Mouse (Mus musculus) neural tube, embryonic 14.5 days (tissue): Measurements from ENCODE around the gene Ptpn5. TPM values are rescaled to one million over a fixed set of nuclear protein-coding genes. Genes with fewer than 3 reads are reported as not detected.
A peak's percentile ranks its signal among the peaks of the same experiment; 100 is the strongest.

Experiments
- ATAC-seq: fragments of 200-750 bp; cut with Nextera tagmentation; 2 replicates; pipeline ENCODE4 v1.8.0; 2017; ENCODE audit warnings: low read depth, mild to moderate bottlenecking, moderate TSS enrichment, moderate library complexity
- H3K27ac ChIP-seq: fragments of 300-500 bp; sonication (generic); 2 replicates; pipeline ENCODE4 v1.5.1; 2014; ENCODE audit warnings: low read depth, mild to moderate bottlenecking, control low read depth, low read length, moderate library complexity, mixed read lengths
- H3K27me3 ChIP-seq: fragments of 300-500 bp; sonication (generic); 2 replicates; pipeline ENCODE4 v1.6.1; 2014; ENCODE audit warnings: low read length; ENCODE audit not compliant: control insufficient read depth, insufficient read depth
- H3K36me3 ChIP-seq: fragments of 300-500 bp; sonication (generic); 2 replicates; pipeline ENCODE4 v1.6.1; 2014; ENCODE audit warnings: low read length, mixed read lengths; ENCODE audit not compliant: control insufficient read depth, insufficient read depth
- H3K4me1 ChIP-seq: fragments of 300-500 bp; sonication (generic); 2 replicates; pipeline ENCODE4 v1.6.1; 2014; ENCODE audit warnings: low read length; ENCODE audit not compliant: control insufficient read depth, insufficient read depth
- H3K4me2 ChIP-seq: fragments of 300-500 bp; sonication (generic); 2 replicates; pipeline ENCODE4 v1.6.1; 2014; ENCODE audit warnings: mild to moderate bottlenecking, low read depth, low read length, control low read depth
- H3K4me3 ChIP-seq: fragments of 300-500 bp; sonication (generic); 2 replicates; pipeline ENCODE4 v1.5.1; 2014; ENCODE audit warnings: low read depth, low read length, control low read depth, mixed read lengths
- H3K9ac ChIP-seq: fragments of 300-500 bp; sonication (generic); replicated peaks from 2 replicates; pipeline ENCODE4 v1.6.1; 2014; ENCODE audit warnings: low read depth, mild to moderate bottlenecking, control low read depth, low read length, mixed read lengths
- H3K9me3 ChIP-seq: fragments of 300-500 bp; sonication (generic); 2 replicates; pipeline ENCODE4 v1.6.1; 2016; ENCODE audit warnings: low read length; ENCODE audit not compliant: control insufficient read depth
- WGBS: fragments of 180-500 bp; shearing (Covaris S2); extraction: QIAGEN DNeasy Blood & Tissue Kit; methylation state at CpG from one replicate; pipeline ENCODE4 v1.1.7; 2014; 5-methylcytosine and 5-hydroxymethylcytosine counted together
- polyA plus RNA-seq: library from polyadenylated mRNA; unstranded; fragments of >200 nt; fragmentation: Nextera tagmentation; extraction: Ambion mirVana; gene quantifications from 2 replicates; pipeline ENCODE4 v1.2.1, GENCODE M21; 2014

Gene Ptpn5
- polyA plus RNA-seq, 1 experiment from 2014 or later: 182 TPM

DNA sequence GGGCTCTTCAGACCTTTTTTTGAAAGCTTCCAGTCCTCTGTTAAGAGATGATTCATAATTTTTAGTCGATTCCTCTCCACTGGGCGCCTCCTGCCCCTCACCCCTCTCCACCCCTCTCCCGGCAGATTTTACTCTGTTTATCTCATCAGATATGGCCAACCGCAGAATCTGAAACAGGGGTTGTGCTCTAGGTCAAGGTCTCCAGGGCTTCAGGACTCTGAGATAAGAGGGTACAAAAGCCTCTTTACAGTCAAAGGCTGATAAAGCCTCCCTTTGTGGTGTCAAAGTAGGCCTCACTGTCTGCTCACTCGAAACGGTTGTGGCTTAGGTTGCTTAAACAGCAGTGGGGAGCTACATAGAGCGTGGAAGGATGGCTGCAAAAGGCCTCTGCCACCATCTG lies 74.1 kb downstream of the Ptpn5 start:
- ATAC-seq: no peak
- no peaks in the 10 kb centered on the region for H3K4me1 ChIP-seq
- no peak overlapping the region for H3K4me2 ChIP-seq
- no peak overlapping the region for H3K9ac ChIP-seq
- H3K9me3 ChIP-seq: no peaks in the 10 kb centered on the region
- H3K27me3 ChIP-seq: no peaks in the 10 kb centered on the region
- 90% methylated on average over 7 of the region's 7 CpGs for WGBS
- no peak overlapping the region for H3K27ac ChIP-seq
- no peaks in the 10 kb centered on the region for H3K36me3 ChIP-seq
- no peak overlapping the region for H3K4me3 ChIP-seq

DNA sequence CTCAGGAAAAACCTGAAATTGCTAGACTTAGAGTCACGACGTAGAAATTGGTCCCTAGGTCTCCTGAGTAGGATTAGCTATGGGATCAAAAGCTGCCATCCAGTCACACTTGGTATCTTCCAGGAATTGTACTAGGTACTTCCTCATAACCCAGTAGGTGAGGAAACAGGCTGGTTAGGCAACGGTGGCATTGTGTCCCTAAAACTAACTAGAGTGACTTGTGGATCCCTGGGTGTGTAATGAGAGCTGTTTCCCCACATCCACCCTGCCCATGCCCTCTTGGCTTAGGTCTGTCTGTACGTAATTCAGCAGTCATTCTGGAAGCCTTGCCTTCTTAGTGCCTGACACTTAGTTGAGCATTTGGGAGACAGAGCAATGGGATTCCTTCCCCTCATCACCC lies 77.2 kb downstream of the Ptpn5 start:
- Histone ChIP-seq H3K4me1 (peaks cover 15% of the 10 kb centered on the region), H3K27ac (no peak overlapping the region), H3K4me2 (no peak overlapping the region), H3K9me3 (no peaks in the 10 kb centered on the region), H3K27me3 (no peaks in the 10 kb centered on the region), H3K9ac (no peak overlapping the region), H3K4me3 (no peak overlapping the region), H3K36me3 (no peaks in the 10 kb centered on the region; the same call in 1 of the 2 replicates)
- ATAC-seq: no peak
- WGBS: 92% methylated on average over 4 of the region's 4 CpGs

DNA sequence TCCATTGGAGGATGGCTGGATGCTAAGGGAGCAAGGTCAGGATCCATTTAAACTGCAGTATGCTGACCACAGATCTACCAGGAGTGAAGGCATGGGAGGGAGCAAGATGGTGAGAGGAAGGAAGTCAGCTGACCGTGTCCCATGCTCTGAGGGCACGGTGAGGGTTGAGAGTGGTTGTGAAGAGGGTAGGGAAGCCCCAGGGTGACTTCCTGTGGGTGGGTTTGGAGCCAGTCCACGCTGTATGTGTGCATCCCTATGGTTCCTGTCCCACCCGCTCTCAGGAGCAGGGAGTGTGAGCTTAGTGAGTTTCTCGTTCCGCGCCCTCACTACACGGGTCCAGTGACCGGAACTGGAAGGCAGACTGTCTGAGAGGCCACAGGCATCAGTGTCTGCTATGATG lies 77.7 kb downstream of the Ptpn5 start:
- Histone ChIP-seq H3K4me1 (peaks cover 17% of the 10 kb centered on the region), H3K9me3 (no peaks in the 10 kb centered on the region), H3K27ac (no peak overlapping the region), H3K4me3 (no peak overlapping the region), H3K27me3 (no peaks in the 10 kb centered on the region), H3K9ac (no peak overlapping the region), H3K4me2 (no peak overlapping the region), H3K36me3 (no peaks in the 10 kb centered on the region; the same call in 1 of the 2 replicates)
- 87% methylated on average over 9 of the region's 9 CpGs for WGBS
- ATAC-seq: no peak

DNA sequence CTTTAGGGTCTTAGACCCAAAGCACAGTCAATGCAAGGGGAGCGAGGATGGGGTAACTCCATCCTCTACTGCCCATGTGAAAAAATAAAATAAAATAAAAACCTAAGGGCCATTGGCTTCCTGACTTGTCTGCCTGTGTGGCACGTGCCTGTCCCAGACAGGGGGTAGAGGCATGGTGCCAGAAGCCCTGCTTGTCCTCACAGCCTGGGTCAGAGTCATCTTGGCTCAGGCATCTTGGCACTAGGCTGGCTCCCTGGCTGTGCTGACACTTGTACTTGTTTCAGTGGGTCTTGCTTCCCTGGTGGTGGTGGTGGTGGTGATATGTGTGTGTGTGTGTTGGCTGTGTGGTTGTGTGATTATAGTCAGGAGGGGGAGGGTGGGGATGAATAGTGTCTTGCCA lies 78.8 kb downstream of the Ptpn5 start:
- H3K4me1 ChIP-seq: peaks cover 17% of the 10 kb centered on the region
- no peaks in the 10 kb centered on the region for H3K27me3 ChIP-seq
- H3K9me3 ChIP-seq: no peaks in the 10 kb centered on the region
- H3K27ac ChIP-seq: no peak overlapping the region
- 79% methylated on average over 2 of the region's 2 CpGs for WGBS
- H3K4me2 ChIP-seq: no peak overlapping the region
- no peaks in the 10 kb centered on the region; the same call in 1 of the 2 replicates for H3K36me3 ChIP-seq
- H3K4me3 ChIP-seq: no peak overlapping the region
- H3K9ac ChIP-seq: no peak overlapping the region
- ATAC-seq: no peak

DNA sequence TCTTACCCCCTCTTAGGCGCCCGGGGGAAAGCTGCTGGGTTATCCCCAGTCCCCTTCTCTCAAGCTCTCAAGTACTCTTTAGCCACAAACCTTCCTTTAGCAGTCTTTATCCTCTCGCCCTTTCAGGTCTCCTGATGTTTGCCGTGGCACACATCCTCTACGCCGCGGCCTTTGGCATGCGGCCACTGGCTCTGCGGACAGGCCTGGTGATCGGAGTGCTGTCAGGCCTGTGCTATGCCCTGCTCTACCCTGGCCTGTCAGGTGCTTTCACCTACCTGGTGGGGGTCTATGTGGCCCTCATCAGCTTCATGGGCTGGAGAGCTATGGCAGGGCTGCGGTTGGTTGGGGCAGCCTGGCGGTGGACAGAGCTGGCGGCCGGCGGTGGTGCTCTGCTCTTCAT lies 80.2 kb downstream of the Ptpn5 start:
- Histone ChIP-seq H3K4me2 (no peak overlapping the region), H3K9me3 (no peaks in the 10 kb centered on the region), H3K9ac (no peak overlapping the region), H3K27me3 (no peaks in the 10 kb centered on the region), H3K27ac (no peak overlapping the region), H3K4me1 (peaks cover 17% of the 10 kb centered on the region), H3K4me3 (no peak overlapping the region), H3K36me3 (no peaks in the 10 kb centered on the region; the same call in 1 of the 2 replicates)
- 94% methylated on average over 14 of the region's 15 CpGs for WGBS
- ATAC-seq: no peak

DNA sequence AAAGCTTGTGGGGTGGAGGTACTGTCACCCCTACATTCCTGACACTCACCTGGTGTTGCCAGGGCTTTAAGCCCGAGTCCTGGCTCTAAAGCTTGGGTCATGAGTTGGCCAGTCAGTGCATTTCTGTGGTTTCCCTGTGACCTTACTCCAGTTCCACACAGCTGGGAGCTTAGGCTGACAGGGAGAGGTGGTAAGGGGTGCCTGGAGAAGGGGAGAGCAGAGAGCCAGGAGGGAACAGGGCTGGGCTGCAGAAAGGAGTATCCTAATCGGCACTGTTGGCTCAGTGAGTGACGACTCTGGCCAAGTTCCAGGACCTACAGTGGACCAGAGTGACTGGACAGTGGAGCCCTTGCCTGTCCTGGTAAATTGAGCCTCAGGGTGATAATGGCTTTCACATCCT lies 81.2 kb downstream of the Ptpn5 start:
- no peak for ATAC-seq
- Histone ChIP-seq H3K4me3 (no peak overlapping the region; the same call in 1 of the 2 replicates), H3K9ac (no peak overlapping the region)

DNA sequence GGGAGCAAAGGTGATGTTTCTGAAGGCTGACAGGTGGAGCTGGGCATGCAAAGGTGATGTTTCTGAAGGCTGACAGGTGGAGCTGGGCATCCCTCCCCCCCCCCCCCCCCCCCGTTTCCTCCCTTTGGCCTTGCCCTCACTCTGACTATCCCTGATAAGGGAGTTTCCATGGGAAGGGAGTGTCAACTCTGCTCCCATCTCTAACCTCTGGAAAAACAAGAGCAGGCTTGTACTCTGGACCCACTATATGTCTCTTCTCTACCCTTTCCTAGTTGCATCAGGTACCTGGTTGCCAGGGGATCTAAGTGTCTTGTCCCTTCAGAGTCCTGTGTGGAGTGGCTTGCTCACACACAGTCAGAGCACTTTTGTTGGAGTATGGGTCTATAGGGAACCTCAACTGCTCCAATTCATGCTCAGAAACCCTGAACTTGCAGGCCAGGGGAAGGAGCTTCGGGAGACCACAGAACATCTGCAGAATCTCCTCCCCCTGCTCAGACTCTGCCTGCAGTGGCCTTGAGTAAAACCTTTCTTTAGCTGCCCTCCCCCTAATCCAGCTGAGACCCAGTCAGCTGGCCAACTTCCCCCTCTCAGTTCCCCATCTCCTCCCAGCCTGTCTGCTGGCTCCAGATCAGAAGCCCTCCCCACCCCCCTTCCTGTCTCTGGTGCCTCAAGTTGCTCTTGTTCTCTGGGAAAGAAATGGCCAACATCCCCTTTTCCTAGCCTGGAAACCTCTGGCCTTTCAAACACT lies 81.9 kb downstream of the Ptpn5 start:
- whole genome bisulfite sequencing: 13% methylated on average over 2 of the region's 2 CpGs

More for the DNA sequence above, 81.2 kb downstream of the Ptpn5 start:
- no peaks in the 10 kb centered on the region for H3K27me3 ChIP-seq
- H3K36me3 ChIP-seq: no peaks in the 10 kb centered on the region; the same call in 1 of the 2 replicates
- no peaks in the 10 kb centered on the region for H3K9me3 ChIP-seq
- 0 out of 2 replicates have a peak overlapping the region, but pooled peaks have one; percentile 6 for H3K4me2 ChIP-seq
- 47% methylated on average over 3 of the region's 3 CpGs for WGBS
- peaks cover 17% of the 10 kb centered on the region for H3K4me1 ChIP-seq
- 0 out of 2 replicates have a peak overlapping the region, but pooled peaks have one; percentile 44 for H3K27ac ChIP-seq

DNA sequence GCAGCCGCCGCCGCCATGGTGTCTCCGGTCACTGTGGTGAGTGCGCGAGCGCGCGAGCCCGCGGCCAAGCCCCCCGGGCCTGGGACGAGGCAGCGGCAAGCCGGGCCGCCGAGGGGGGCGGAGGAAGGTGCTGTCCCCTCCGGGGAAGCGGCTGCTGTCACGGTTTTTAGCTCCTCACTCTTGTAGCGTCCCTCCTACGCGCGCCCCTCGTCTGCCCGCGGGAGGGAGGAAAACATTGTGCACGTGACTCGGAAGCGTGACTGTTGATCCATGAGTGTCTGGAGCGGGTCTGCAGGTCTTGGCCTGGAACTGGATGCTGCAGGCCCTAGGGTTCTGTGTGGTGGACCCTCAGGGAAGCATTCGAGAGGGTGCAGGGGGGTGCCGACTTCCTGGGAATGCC lies 82.7 kb downstream of the Ptpn5 start:
- no peaks in the 10 kb centered on the region for H3K27me3 ChIP-seq
- peak; percentile 80 for ATAC-seq
- peak overlapping the region; percentile 71 for H3K4me2 ChIP-seq
- H3K9ac ChIP-seq: peak overlapping the region; percentile 94
- H3K4me1 ChIP-seq: peaks cover 17% of the 10 kb centered on the region
- H3K36me3 ChIP-seq: no peaks in the 10 kb centered on the region; the same call in 1 of the 2 replicates
- peak overlapping the region; percentile 89 for H3K4me3 ChIP-seq
- no peaks in the 10 kb centered on the region for H3K9me3 ChIP-seq
- under 1% methylated on average over 29 of the region's 34 CpGs for WGBS
- peak overlapping the region; percentile 96 for H3K27ac ChIP-seq

More for the DNA sequence above, 81.9 kb downstream of the Ptpn5 start:
- Histone ChIP-seq H3K4me1 (peaks cover 17% of the 10 kb centered on the region), H3K4me3 (peak overlapping the region; percentile 89), H3K9ac (no peak overlapping the region), H3K27ac (0 out of 2 replicates have a peak overlapping the region, but pooled peaks have one; percentile 48), H3K4me2 (peak overlapping the region; percentile 71), H3K9me3 (no peaks in the 10 kb centered on the region), H3K27me3 (no peaks in the 10 kb centered on the region), H3K36me3 (no peaks in the 10 kb centered on the region; the same call in 1 of the 2 replicates)
- ATAC-seq: no peak

DNA sequence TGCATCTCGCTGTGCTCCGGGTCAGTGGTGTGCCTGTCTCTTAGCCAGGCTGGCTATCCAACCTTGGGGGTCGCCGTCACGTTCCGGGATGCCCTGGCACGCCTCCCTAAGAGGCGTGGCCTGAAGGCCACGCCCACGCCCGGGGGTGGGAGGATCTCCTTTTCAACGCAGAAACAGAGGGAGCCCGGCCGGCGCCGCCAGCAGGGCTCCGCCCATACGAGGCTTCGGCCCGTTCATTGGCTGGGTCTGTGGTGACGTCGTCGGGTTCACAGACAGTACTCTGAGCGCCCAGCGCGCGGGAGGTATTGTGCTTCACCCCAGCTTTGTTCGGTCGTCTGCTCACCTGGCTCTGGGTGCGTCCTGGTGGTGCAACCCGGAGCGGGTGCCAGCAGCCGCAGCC lies 83.1 kb downstream of the Ptpn5 start, which contains the start of gene Tmem86a:
Tmem86a (plus strand) TSS at position 236 of the 400 bp plus-strand sequence.
- no peaks in the 10 kb centered on the region for H3K9me3 ChIP-seq
- ATAC-seq: peak; percentile 100
- under 1% methylated on average over 32 of the region's 33 CpGs for WGBS
- H3K27ac ChIP-seq: peak within 1 kb of the TSS; percentile 96
- H3K27me3 ChIP-seq: no peaks in the 10 kb centered on the region
- no peaks in the 10 kb centered on the region; the same call in 1 of the 2 replicates for H3K36me3 ChIP-seq
- H3K4me1 ChIP-seq: peaks cover 17% of the 10 kb centered on the region
- peak within 1 kb of the TSS; percentile 94 for H3K9ac ChIP-seq
- peak within 1 kb of the TSS; percentile 89 for H3K4me3 ChIP-seq
- H3K4me2 ChIP-seq: peak within 1 kb of the TSS; percentile 71
